Comparison of ENCODE assay signal across 8 mouse cellular contexts in genomic region chr15:27937861-27938833, GRCm38 (mm10).
DNase-seq lines count a peak whose midpoint lies in the region; ATAC-seq and TF ChIP-seq lines count a peak whose summit lies in the region.

No protein-coding gene starts in this region.

- TF ChIP-seq EP300 in ES-Bruce4 (IDR thresholded peaks at IDR 0.05; ENCODE audit: insufficient read depth, low read depth, low read length), result no peak
- no peak for TF ChIP-seq EP300 in liver, postnatal 0 days (IDR thresholded peaks at IDR 0.05; ENCODE audit: low read depth)

- H3K9ac ChIP-seq in ES-Bruce4 (ENCODE audit: low read depth, poor library complexity, severe bottlenecking), result no peak overlapping the region
- H3K9ac ChIP-seq in forebrain, postnatal 0 days, result peak overlapping the region; percentile 51
- no peak overlapping the region for H3K9ac ChIP-seq in liver, postnatal 0 days (replicated peaks)

- H3K4me3 ChIP-seq in gastrocnemius, adult 2 months, result peak overlapping the region; percentile 50
- peak overlapping the region; percentile 34 for H3K4me3 ChIP-seq in ES-Bruce4 (ENCODE audit: low read depth, low read length)
- peak overlapping the region; percentile 30 for H3K4me3 ChIP-seq in forebrain, postnatal 0 days (ENCODE audit: low read depth, low read length)
- H3K4me3 ChIP-seq in liver, postnatal 0 days (ENCODE audit: low read depth, low read length), result no peak overlapping the region; the same call in 1 of the 2 replicates

- 6% methylated on average over 24 of the region's 24 CpGs for WGBS in forebrain, postnatal 0 days
- WGBS in liver, postnatal 0 days (ENCODE audit: insufficient replicate concordance), result 38% methylated on average over 24 of the region's 24 CpGs

- H3K27ac ChIP-seq in gastrocnemius, adult 2 months, result peak overlapping the region; percentile 49
- H3K27ac ChIP-seq in ES-Bruce4 (ENCODE audit: insufficient read depth, low read length), result no peak overlapping the region
- H3K27ac ChIP-seq in forebrain, postnatal 0 days (ENCODE audit: low read depth, low read length), result peak overlapping the region; percentile 92
- peak overlapping the region; percentile 18; the same call in 1 of the 2 replicates for H3K27ac ChIP-seq in liver, postnatal 0 days (ENCODE audit: low read depth)

- no peak for TF ChIP-seq CTCF in gastrocnemius, adult 2 months (IDR thresholded peaks at IDR 0.05)
- no peak for TF ChIP-seq CTCF in ES-Bruce4 (IDR thresholded peaks at IDR 0.05; ENCODE audit: low read depth, low read length)
- TF ChIP-seq CTCF in forebrain, postnatal 0 days (IDR thresholded peaks at IDR 0.05; ENCODE audit: low read depth), result no peak
- no peak for TF ChIP-seq CTCF in liver, postnatal 0 days (IDR thresholded peaks at IDR 0.05; ENCODE audit: low read depth)

- H3K4me1 ChIP-seq in ES-Bruce4 (ENCODE audit: control insufficient read depth, insufficient read depth, low read length), result peaks cover 2% of the 10 kb centered on the region
- H3K4me1 ChIP-seq in forebrain, postnatal 0 days (ENCODE audit: insufficient read depth), result peaks cover 34% of the 10 kb centered on the region
- peaks cover 15% of the 10 kb centered on the region for H3K4me1 ChIP-seq in liver, postnatal 0 days (ENCODE audit: insufficient read depth)

- H3K36me3 ChIP-seq in ES-Bruce4 (ENCODE audit: control insufficient read depth, insufficient read depth, low read length, poor library complexity, severe bottlenecking), result no peaks in the 10 kb centered on the region
- H3K36me3 ChIP-seq in forebrain, postnatal 0 days (ENCODE audit: insufficient read depth), result no peaks in the 10 kb centered on the region
- no peaks in the 10 kb centered on the region for H3K36me3 ChIP-seq in liver, postnatal 0 days (replicated peaks; ENCODE audit: insufficient read depth, low read length)

- intact Hi-C loops in gastrocnemius, adult 2 months (cut with DNase I), result loop anchor here (5.0 kb wide), 1 partner anchor 44 kb away; no protein-coding TSS in a partner anchor
- intact Hi-C loops in gastrocnemius, postnatal 14 days (cut with DNase I; ENCODE audit: low total_unique reads), result loop anchor here (5.0 kb wide), 1 partner anchor 84 kb away; no protein-coding TSS in a partner anchor

- DNase-seq in gastrocnemius, adult 2 months, result no peak
- no peak for DNase-seq in gastrocnemius, postnatal 14 days
- DNase-seq in forebrain, postnatal 0 days, result peak; percentile 55
- DNase-seq in liver, postnatal 0 days, result no peak
- DNase-seq in ovary, postnatal 36 days (ENCODE audit: low spot score), result no peak
- no peak for DNase-seq in kidney, adult 11 months
- DNase-seq in B cell, adult 2 months, result no peak

- no peaks in the 10 kb centered on the region for H3K9me3 ChIP-seq in ES-Bruce4 (replicated peaks; ENCODE audit: control insufficient read depth, insufficient read depth, low read length, poor library complexity, severe bottlenecking)
- no peaks in the 10 kb centered on the region for H3K9me3 ChIP-seq in forebrain, postnatal 0 days (ENCODE audit: low read length)
- no peaks in the 10 kb centered on the region for H3K9me3 ChIP-seq in liver, postnatal 0 days (ENCODE audit: low read length)

- peak; percentile 80 for ATAC-seq in forebrain, postnatal 0 days
- ATAC-seq in liver, postnatal 0 days, result peak; percentile 55

- TF ChIP-seq POLR2A in ES-Bruce4 (IDR thresholded peaks at IDR 0.05; ENCODE audit: insufficient read depth, low read length), result no peak

- H3K4me2 ChIP-seq in forebrain, postnatal 0 days (ENCODE audit: low read depth), result peak overlapping the region; percentile 50
- H3K4me2 ChIP-seq in liver, postnatal 0 days (ENCODE audit: low read depth, low read length), result peak overlapping the region; percentile 37

- H3K27me3 ChIP-seq in ES-Bruce4 (ENCODE audit: control insufficient read depth, insufficient read depth, low read length, poor library complexity, severe bottlenecking), result no peaks in the 10 kb centered on the region
- H3K27me3 ChIP-seq in forebrain, postnatal 0 days (ENCODE audit: insufficient read depth, low read length), result no peaks in the 10 kb centered on the region
- H3K27me3 ChIP-seq in liver, postnatal 0 days (ENCODE audit: insufficient read depth, low read length), result no peaks in the 10 kb centered on the region
